Mouse (Mus musculus): ENCODE data around the gene Fkbp1b.
A peak's percentile ranks its signal among the peaks of the same experiment; 100 is the strongest.
"Not testable (repeated sequence)": the region's sequence is repeated elsewhere in the genome, so short reads cannot be mapped to it uniquely, and the experiment has no call there.

Fkbp1b gene

GRCm38 (mm10) chr12:4841392-4841887, at the start of gene Fkbp1b:
Gene Fkbp1b (minus strand): TSS chr12:4841591.
- DNase-seq (ENCODE audit: low read depth in 2 of 2, low spot score in 2 of 2) = peak; percentile 19 to 21

- DNase-seq (ENCODE audit: low read depth in 2 of 2, low spot score in 2 of 2) = no peak
Measured at GRCm38 (mm10) chr12:4889891-4890290, 48.5 kb upstream of the Fkbp1b start.

- no peak for DNase-seq (ENCODE audit: low read depth in 2 of 2, low spot score in 2 of 2)
Measured at GRCm38 (mm10) chr12:4889251-4889650, 47.9 kb upstream of the Fkbp1b start.

- DNase-seq (ENCODE audit: low read depth in 2 of 2, low spot score in 2 of 2) = no peak
Measured at GRCm38 (mm10) chr12:4888739-4889138, 47.3 kb upstream of the Fkbp1b start.

GRCm38 (mm10) chr12:4886581-4886980, 45.2 kb upstream of the Fkbp1b start:
- not testable (repeated sequence) for DNase-seq (ENCODE audit: low read depth in 2 of 2, low spot score in 2 of 2)

- DNase-seq (ENCODE audit: low read depth in 2 of 2, low spot score in 2 of 2) = no peak
Measured at GRCm38 (mm10) chr12:4885062-4885461, 43.7 kb upstream of the Fkbp1b start.

GRCm38 (mm10) chr12:4882086-4882485, 40.7 kb upstream of the Fkbp1b start:
- no peak for DNase-seq (ENCODE audit: low read depth in 2 of 2, low spot score in 2 of 2)

GRCm38 (mm10) chr12:4879048-4879447, 37.7 kb upstream of the Fkbp1b start:
- DNase-seq (ENCODE audit: low read depth in 2 of 2, low spot score in 2 of 2) = no peak

GRCm38 (mm10) chr12:4878296-4878783, 36.9 kb upstream of the Fkbp1b start:
- no peak for DNase-seq (ENCODE audit: low read depth in 2 of 2, low spot score in 2 of 2)

- no peak for DNase-seq (ENCODE audit: low read depth in 2 of 2, low spot score in 2 of 2)
Measured at GRCm38 (mm10) chr12:4875623-4876022, 34.2 kb upstream of the Fkbp1b start.

- DNase-seq (ENCODE audit: low read depth in 2 of 2, low spot score in 2 of 2) = peak; percentile 38 to 43
Measured at GRCm38 (mm10) chr12:4874161-4874927, 33.0 kb upstream of the Fkbp1b start, which contains the start of gene Mfsd2b. Gene Mfsd2b (minus strand): TSS chr12:4874359.

- DNase-seq (ENCODE audit: low read depth in 2 of 2, low spot score in 2 of 2) = no peak
Measured at GRCm38 (mm10) chr12:4873531-4873930, 32.1 kb upstream of the Fkbp1b start.

- DNase-seq (ENCODE audit: low read depth in 2 of 2, low spot score in 2 of 2) = no peak
Measured at GRCm38 (mm10) chr12:4872983-4873477, 31.6 kb upstream of the Fkbp1b start.

- no peak for DNase-seq (ENCODE audit: low read depth in 2 of 2, low spot score in 2 of 2)
Measured at GRCm38 (mm10) chr12:4872273-4872672, 30.9 kb upstream of the Fkbp1b start.

- no peak for DNase-seq (ENCODE audit: low read depth in 2 of 2, low spot score in 2 of 2)
Measured at GRCm38 (mm10) chr12:4871260-4871659, 29.9 kb upstream of the Fkbp1b start.

GRCm38 (mm10) chr12:4868924-4869323, 27.5 kb upstream of the Fkbp1b start:
- DNase-seq (ENCODE audit: low read depth in 2 of 2, low spot score in 2 of 2) = no peak

- no peak for DNase-seq (ENCODE audit: low read depth in 2 of 2, low spot score in 2 of 2)
Measured at GRCm38 (mm10) chr12:4864338-4864690, 22.9 kb upstream of the Fkbp1b start.

- DNase-seq (ENCODE audit: low read depth in 2 of 2, low spot score in 2 of 2) = no peak
Measured at GRCm38 (mm10) chr12:4863654-4864337, 22.4 kb upstream of the Fkbp1b start.

- no peak for DNase-seq (ENCODE audit: low read depth in 2 of 2, low spot score in 2 of 2)
Measured at GRCm38 (mm10) chr12:4862672-4863071, 21.3 kb upstream of the Fkbp1b start.

- no peak for DNase-seq (ENCODE audit: low read depth in 2 of 2, low spot score in 2 of 2)
Measured at GRCm38 (mm10) chr12:4859241-4859914, 18.0 kb upstream of the Fkbp1b start.

GRCm38 (mm10) chr12:4856834-4857233, 15.4 kb upstream of the Fkbp1b start:
- no peak for DNase-seq (ENCODE audit: low read depth in 2 of 2, low spot score in 2 of 2)

Data from CD8-positive naive resting alpha-beta T cell, adult 2 months (primary cell).